Mouse (Mus musculus) C2C12 (cell line): ENCODE results near the gene Pm20d1. TPM values are rescaled to one million over a fixed set of nuclear protein-coding genes. Genes with fewer than 3 reads are reported as not detected.
A peak's percentile ranks its signal among the peaks of the same experiment; 100 is the strongest.

Experiments used
- H3K27me3 ChIP-seq: one replicate; pipeline ENCODE4 v1.6.1; 2011; ENCODE audit not compliant: control insufficient read depth, insufficient read depth, insufficient read length
- H3K36me3 ChIP-seq: one replicate; pipeline ENCODE4 v1.6.1; 2011; ENCODE audit not compliant: control insufficient read depth, insufficient read depth
- H3K4me3 ChIP-seq: one replicate; pipeline ENCODE4 v1.5.1; 2011; ENCODE audit warnings: mild to moderate bottlenecking, control low read depth; ENCODE audit not compliant: poor library complexity, insufficient read depth, severe bottlenecking
- H3K79me2 ChIP-seq: one replicate; pipeline ENCODE4 v1.6.1; 2011; ENCODE audit not compliant: control insufficient read depth, insufficient read depth
- H3K79me3 ChIP-seq: one replicate; pipeline ENCODE4 v1.6.1; 2011; ENCODE audit warnings: low read depth, control low read depth
- H3ac ChIP-seq: one replicate; pipeline ENCODE3; 2011; ENCODE audit warnings: low read depth; ENCODE audit not compliant: control insufficient read depth, insufficient read length
- CEBPB ChIP-seq: IDR thresholded peaks from one replicate; pipeline ENCODE4 v1.6.1; 2011; ENCODE audit warnings: low read depth, mild to moderate bottlenecking, control low read depth, moderate library complexity
- CTCF ChIP-seq: IDR thresholded peaks from one replicate; pipeline ENCODE4 v1.5.1; 2011; ENCODE audit not compliant: control insufficient read depth, insufficient read depth, insufficient read length
- FOSL1 ChIP-seq: IDR thresholded peaks from one replicate; pipeline ENCODE4 v1.8.0; 2011; ENCODE audit warnings: mild to moderate bottlenecking, low read length; ENCODE audit not compliant: poor library complexity, insufficient read depth, severe bottlenecking
- MAX ChIP-seq: IDR thresholded peaks from one replicate; pipeline ENCODE4 v1.6.1; 2011; ENCODE audit warnings: mild to moderate bottlenecking, control low read depth
- MYOD1 ChIP-seq: IDR thresholded peaks from one replicate; pipeline ENCODE4 v1.6.1; 2011; ENCODE audit warnings: low read depth; ENCODE audit not compliant: control insufficient read depth, insufficient read length
- MYOG ChIP-seq: IDR thresholded peaks from one replicate; pipeline ENCODE4 v1.6.1; 2011; ENCODE audit not compliant: control insufficient read depth, insufficient read length; ENCODE audit errors: extremely low read depth
- USF1 ChIP-seq: IDR thresholded peaks from one replicate; pipeline ENCODE4 v1.6.1; 2011; ENCODE audit warnings: low read depth, mild to moderate bottlenecking, control low read depth, moderate library complexity
- polyA plus RNA-seq: library from polyadenylated mRNA; unstranded; fragments of >200 nt; fragmentation: generic; extraction: Trizol; gene quantifications from one replicate; pipeline ENCODE4 v1.2.1, GENCODE M21; 2012; ENCODE audit warnings: missing spikeins

Gene Pm20d1
- polyA plus RNA-seq, 1 experiment: 0.01 TPM

DNA sequence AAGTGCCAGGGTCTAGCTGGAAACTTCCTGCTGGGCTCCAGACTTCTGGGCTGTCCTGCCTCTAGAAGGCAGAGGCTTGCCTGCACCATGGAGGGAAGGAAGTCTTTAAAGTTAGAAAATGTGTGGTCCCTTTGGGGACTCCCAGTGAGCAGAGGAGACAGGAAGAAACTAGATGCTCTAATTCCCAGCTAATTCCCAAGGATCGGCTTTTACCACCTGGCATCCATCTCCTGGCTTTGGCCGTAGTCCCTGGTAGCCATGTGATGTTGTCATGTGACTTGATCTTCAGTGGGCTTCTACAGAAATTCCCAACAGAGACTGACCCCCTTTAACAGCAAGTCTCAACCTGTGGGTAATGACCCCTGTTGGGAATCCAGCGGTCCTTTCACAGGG lies 36.8 kb upstream of the Pm20d1 start:
- TF ChIP-seq MAX (no peak), CEBPB (no peak)
- Histone ChIP-seq H3ac (no peak overlapping the region), H3K79me3 (no peaks in the 10 kb centered on the region), H3K36me3 (no peaks in the 10 kb centered on the region), H3K79me2 (no peaks in the 10 kb centered on the region), H3K4me3 (no peak overlapping the region), H3K27me3 (no peaks in the 10 kb centered on the region)

GRCm38 (mm10) chr1:131761079-131761831 lies 35.9 kb upstream of the Pm20d1 start:
- no peak overlapping the region for H3ac ChIP-seq
- no peaks in the 10 kb centered on the region for H3K36me3 ChIP-seq
- H3K4me3 ChIP-seq: no peak overlapping the region
- no peaks in the 10 kb centered on the region for H3K79me3 ChIP-seq
- no peaks in the 10 kb centered on the region for H3K27me3 ChIP-seq
- H3K79me2 ChIP-seq: no peaks in the 10 kb centered on the region
- no peak for TF ChIP-seq FOSL1
- TF ChIP-seq MAX: no peak
- TF ChIP-seq MYOG: no peak
- TF ChIP-seq CEBPB: no peak

GRCm38 (mm10) chr1:131763683-131764082 lies 33.5 kb upstream of the Pm20d1 start:
- Histone ChIP-seq H3K79me3 (no peaks in the 10 kb centered on the region), H3K36me3 (no peaks in the 10 kb centered on the region), H3K79me2 (no peaks in the 10 kb centered on the region), H3K27me3 (peaks cover 1% of the 10 kb centered on the region), H3ac (no peak overlapping the region), H3K4me3 (no peak overlapping the region)
- TF ChIP-seq CEBPB: no peak
- no peak for TF ChIP-seq CTCF
- TF ChIP-seq MYOD1: no peak
- no peak for TF ChIP-seq MYOG
- no peak for TF ChIP-seq FOSL1
- TF ChIP-seq USF1: no peak

- Histone ChIP-seq H3K4me3 (no peak overlapping the region), H3ac (no peak overlapping the region), H3K79me3 (no peaks in the 10 kb centered on the region), H3K27me3 (peaks cover 10% of the 10 kb centered on the region), H3K79me2 (no peaks in the 10 kb centered on the region), H3K36me3 (no peaks in the 10 kb centered on the region)
- TF ChIP-seq MYOD1: no peak
- no peak for TF ChIP-seq CTCF
- TF ChIP-seq MYOG: no peak
- TF ChIP-seq MAX: no peak
- TF ChIP-seq CEBPB: no peak
- TF ChIP-seq USF1: no peak
- no peak for TF ChIP-seq FOSL1
Observed at GRCm38 (mm10) chr1:131764581-131765338, 32.4 kb upstream of the Pm20d1 start.

GRCm38 (mm10) chr1:131765357-131766001 lies 31.7 kb upstream of the Pm20d1 start:
- Histone ChIP-seq H3K36me3 (no peaks in the 10 kb centered on the region), H3K79me2 (no peaks in the 10 kb centered on the region), H3K4me3 (no peak overlapping the region), H3ac (no peak overlapping the region), H3K79me3 (no peaks in the 10 kb centered on the region), H3K27me3 (peaks cover 14% of the 10 kb centered on the region)
- no peak for TF ChIP-seq MYOD1
- no peak for TF ChIP-seq CEBPB
- TF ChIP-seq CTCF: peak; percentile 93
- no peak for TF ChIP-seq MAX
- TF ChIP-seq MYOG: no peak
- no peak for TF ChIP-seq FOSL1
- peak; percentile 30 for TF ChIP-seq USF1

- Histone ChIP-seq H3K27me3 (peaks cover 14% of the 10 kb centered on the region), H3ac (no peak overlapping the region), H3K36me3 (no peaks in the 10 kb centered on the region), H3K79me3 (no peaks in the 10 kb centered on the region), H3K4me3 (no peak overlapping the region), H3K79me2 (no peaks in the 10 kb centered on the region)
- TF ChIP-seq MYOG (no peak), CTCF (no peak), MYOD1 (no peak)
Observed at GRCm38 (mm10) chr1:131769296-131769695, 27.9 kb upstream of the Pm20d1 start.
